Mouse (Mus musculus) CH12.LX (cell line): ENCODE results near the gene Hist1h2bc.
A peak's percentile ranks its signal among the peaks of the same experiment; 100 is the strongest.

Source experiments
- CHD1 ChIP-seq: IDR thresholded peaks from 2 replicates; pipeline ENCODE4 v1.6.1; 2012; ENCODE audit warnings: low read depth, low read length, improper control_type of control experiment, inconsistent platforms
- CTCF ChIP-seq, 2 experiments: IDR thresholded peaks in 1 of 2; conservative IDR thresholded peaks in 1 of 2; 2 replicates each; pipeline ENCODE4 v1.5.1; 2011 to 2012; ENCODE audit warnings: low read depth in 2 of 2, low read length in 2 of 2, improper control_type of control experiment in 1 of 2, inconsistent platforms in 1 of 2, mild to moderate bottlenecking in 1 of 2, moderate library complexity in 1 of 2
- EP300 ChIP-seq: IDR thresholded peaks from 2 replicates; pipeline ENCODE4 v1.6.1; 2011; ENCODE audit warnings: low read length, improper control_type of control experiment
- POLR2A ChIP-seq: IDR thresholded peaks from 2 replicates; pipeline ENCODE4 v1.6.1; 2011; ENCODE audit warnings: low read depth, mild to moderate bottlenecking, improper control_type of control experiment, low read length

GRCm38 (mm10) chr13:23688956-23689355 is 5.0 kb downstream of the Hist1h2bc start:
- no peak for TF ChIP-seq CTCF (conservative IDR thresholded peaks at IDR 0.05 in 1 of 2, IDR thresholded peaks at IDR 0.05 in 1 of 2; ENCODE audit: low read depth in 2 of 2, low read length in 2 of 2)
- no peak for TF ChIP-seq POLR2A
- peak; percentile 81 for TF ChIP-seq EP300
- no peak for TF ChIP-seq CHD1
